Mouse (Mus musculus) spleen, postnatal 36 days (tissue): Measurements from ENCODE around the gene Olfr1154.

ENCODE experiments used
- DNase-seq, 2 experiments: peaks; one replicate each; pipeline ENCODE4 v3.0.0; 2022; ENCODE audit warnings: low spot score in 2 of 2, mixed read lengths in 1 of 2

Gene Olfr1154

GRCm38 (mm10) chr2:87905066-87905465 lies at the start of gene Olfr1154:
Gene Olfr1154, minus strand, starts transcription at chr2:87905166.
- DNase-seq, result no peak

- no peak for DNase-seq
Measured at GRCm38 (mm10) chr2:87953000-87953399, 48.0 kb upstream of the Olfr1154 start, which contains the start of gene Olfr1156. Gene Olfr1156, minus strand, starts transcription at chr2:87953100.

- no peak for DNase-seq
Measured at GRCm38 (mm10) chr2:87945037-87945436, 40.1 kb upstream of the Olfr1154 start, which contains the start of gene Olfr1155. Gene Olfr1155, minus strand, starts transcription at chr2:87945137.

GRCm38 (mm10) chr2:87894662-87895061 lies 10.3 kb downstream of the Olfr1154 start, which contains the start of gene Olfr1153:
Gene Olfr1153, plus strand, starts transcription at chr2:87894962.
- no peak for DNase-seq

GRCm38 (mm10) chr2:87866192-87866591 lies 38.8 kb downstream of the Olfr1154 start, which contains the start of gene Olfr1152:
Gene Olfr1152, plus strand, starts transcription at chr2:87866492.
- DNase-seq, result no peak

DNA sequence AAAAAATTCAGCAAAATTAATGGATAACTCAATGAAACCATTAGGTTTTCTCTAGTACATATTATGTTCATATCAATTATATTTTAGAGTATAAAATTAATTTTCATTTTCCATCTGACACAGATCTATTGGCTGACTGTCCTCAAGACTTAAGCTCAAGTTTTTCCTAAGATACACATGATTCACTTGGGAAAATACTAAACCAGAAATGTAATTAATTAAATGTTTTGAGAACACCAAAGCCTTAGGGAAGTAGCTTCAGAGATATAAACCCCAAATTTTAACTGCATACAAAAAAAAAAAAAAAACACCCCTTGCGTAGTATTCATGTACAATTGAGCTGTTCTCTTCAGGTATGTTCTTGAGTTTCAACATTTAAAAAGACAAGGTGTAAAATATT lies 49.4 kb downstream of the Olfr1154 start, which contains the start of gene Olfr1151:
Gene Olfr1151, plus strand, starts transcription at position 301 of the 400 bp plus-strand sequence.
- DNase-seq, result no peak
